Mouse (Mus musculus) small intestine, adult 2 months (tissue): ENCODE data around the gene Lrriq4. TPM values are rescaled to one million over a fixed set of nuclear protein-coding genes. Genes with fewer than 3 reads are reported as not detected.
"Not testable (repeated sequence)": the region's sequence is repeated elsewhere in the genome, so short reads cannot be mapped to it uniquely, and the experiment has no call there.

Source experiments
- H3K27ac ChIP-seq: fragments of 200-500 bp; 2 replicates; pipeline ENCODE4 v1.5.1; 2012; ENCODE audit warnings: low read depth, low read length, control low read depth, inconsistent platforms; ENCODE audit not compliant: insufficient read depth
- H3K27me3 ChIP-seq: fragments of 200-500 bp; 2 replicates; pipeline ENCODE4 v1.6.1; 2012; ENCODE audit warnings: mild to moderate bottlenecking, moderate library complexity, low read length, inconsistent platforms; ENCODE audit not compliant: control insufficient read depth, insufficient read depth
- H3K36me3 ChIP-seq: fragments of 200-500 bp; 2 replicates; pipeline ENCODE4 v1.6.1; 2012; ENCODE audit warnings: mild to moderate bottlenecking, low read length, control low read depth, inconsistent platforms; ENCODE audit not compliant: control insufficient read depth, insufficient read depth
- H3K4me1 ChIP-seq: fragments of 200-500 bp; 2 replicates; pipeline ENCODE4 v1.6.1; 2012; ENCODE audit warnings: low read length, inconsistent platforms, mixed read lengths; ENCODE audit not compliant: control insufficient read depth, insufficient read depth, insufficient read length
- H3K4me3 ChIP-seq: fragments of 200-500 bp; 2 replicates; pipeline ENCODE4 v1.5.1; 2012; ENCODE audit warnings: low read depth, mild to moderate bottlenecking, control low read depth, inconsistent platforms, low read length, moderate library complexity
- CTCF ChIP-seq: fragments of 200-500 bp; IDR thresholded peaks from 2 replicates; pipeline ENCODE4 v1.5.1; 2012; ENCODE audit warnings: low read depth, mild to moderate bottlenecking, control low read depth, inconsistent platforms, low read length, moderate library complexity, mixed read lengths; ENCODE audit not compliant: insufficient replicate concordance, insufficient read length; ENCODE audit errors: extremely low read depth
- POLR2A ChIP-seq: fragments of 200-500 bp; IDR thresholded peaks from 2 replicates; pipeline ENCODE4 v1.6.1; 2012; ENCODE audit warnings: low read depth, mild to moderate bottlenecking, control low read depth, inconsistent platforms, low read length, moderate library complexity
- WGBS: fragments of 180-500 bp; shearing (Covaris S2); methylation state at CpG from one replicate; pipeline ENCODE4 v1.1.7; 2018; 5-methylcytosine and 5-hydroxymethylcytosine counted together
- polyA plus RNA-seq: library from polyadenylated mRNA; depleted of rRNA; stranded (reverse); fragments of >200 nt; gene quantifications from 2 replicates; pipeline ENCODE4 v1.2.3, GENCODE M21; 2012

Gene Lrriq4
- polyA plus RNA-seq, 1 experiment = not detected

- WGBS = 84% methylated on average over 9 of the region's 9 CpGs
- Histone ChIP-seq H3K27me3 (no peaks in the 10 kb centered on the region), H3K36me3 (no peaks in the 10 kb centered on the region), H3K4me1 (no peaks in the 10 kb centered on the region), H3K27ac (no peak overlapping the region), H3K4me3 (no peak overlapping the region)
- TF ChIP-seq CTCF = no peak
- no peak for TF ChIP-seq POLR2A
These were observed 14.2 kb downstream of the Lrriq4 start for GRCm38 (mm10) chr3:30658486-30658885.

GRCm38 (mm10) chr3:30683190-30683589, 38.9 kb downstream of the Lrriq4 start:
- Histone ChIP-seq H3K27ac (no peak overlapping the region), H3K36me3 (peaks cover 33% of the 10 kb centered on the region), H3K4me3 (no peak overlapping the region), H3K4me1 (no peaks in the 10 kb centered on the region), H3K27me3 (no peaks in the 10 kb centered on the region)
- TF ChIP-seq CTCF (no peak), POLR2A (no peak)
- 69% methylated on average over 6 of the region's 6 CpGs for WGBS

- no peaks in the 10 kb centered on the region for H3K27me3 ChIP-seq
- no peak overlapping the region for H3K27ac ChIP-seq
- WGBS = 76% methylated on average over 3 of the region's 3 CpGs
- no peak overlapping the region for H3K4me3 ChIP-seq
- H3K4me1 ChIP-seq = no peaks in the 10 kb centered on the region
- peaks cover 26% of the 10 kb centered on the region for H3K36me3 ChIP-seq
- no peak for TF ChIP-seq POLR2A
- TF ChIP-seq CTCF = no peak
These were observed 42.9 kb downstream of the Lrriq4 start for GRCm38 (mm10) chr3:30687216-30687615.

GRCm38 (mm10) chr3:30690976-30691375, 46.7 kb downstream of the Lrriq4 start:
- peaks cover 11% of the 10 kb centered on the region for H3K36me3 ChIP-seq
- TF ChIP-seq POLR2A = no peak
- no peak for TF ChIP-seq CTCF
- no peak overlapping the region for H3K27ac ChIP-seq
- no peaks in the 10 kb centered on the region for H3K4me1 ChIP-seq
- 61% methylated on average over 7 of the region's 7 CpGs for WGBS
- no peaks in the 10 kb centered on the region for H3K27me3 ChIP-seq
- no peak overlapping the region for H3K4me3 ChIP-seq

GRCm38 (mm10) chr3:30695661-30696060, 51.4 kb downstream of the Lrriq4 start:
- Histone ChIP-seq H3K36me3 (0 out of 2 replicates have a peak, but pooled peaks cover 1% of the 10 kb centered on the region), H3K4me3 (no peak overlapping the region), H3K27me3 (no peaks in the 10 kb centered on the region), H3K27ac (no peak overlapping the region), H3K4me1 (peaks cover 3% of the 10 kb centered on the region; the same call in 1 of the 2 replicates)
- 95% methylated on average over 2 of the region's 2 CpGs for WGBS
- TF ChIP-seq CTCF (no peak), POLR2A (no peak)

- no peaks in the 10 kb centered on the region for H3K27me3 ChIP-seq
- 0 out of 2 replicates have a peak, but pooled peaks cover 1% of the 10 kb centered on the region for H3K36me3 ChIP-seq
- no peak overlapping the region for H3K4me3 ChIP-seq
- 19% methylated on average over 2 of the region's 2 CpGs for WGBS
- peaks cover 3% of the 10 kb centered on the region; the same call in 1 of the 2 replicates for H3K4me1 ChIP-seq
- no peak overlapping the region for H3K27ac ChIP-seq
- TF ChIP-seq CTCF = no peak
- no peak for TF ChIP-seq POLR2A
These were observed 52.0 kb downstream of the Lrriq4 start for GRCm38 (mm10) chr3:30696346-30696745.

GRCm38 (mm10) chr3:30697891-30698290, 53.6 kb downstream of the Lrriq4 start:
- Histone ChIP-seq H3K4me3 (no peak overlapping the region), H3K36me3 (0 out of 2 replicates have a peak, but pooled peaks cover 1% of the 10 kb centered on the region), H3K4me1 (peaks cover 3% of the 10 kb centered on the region; the same call in 1 of the 2 replicates), H3K27ac (peak overlapping the region; percentile 47), H3K27me3 (no peaks in the 10 kb centered on the region)
- 23% methylated on average over 4 of the region's 4 CpGs for WGBS
- TF ChIP-seq POLR2A = no peak
- no peak for TF ChIP-seq CTCF

- H3K27me3 ChIP-seq, H3K36me3 ChIP-seq, H3K4me1 ChIP-seq: not testable (repeated sequence)
- 26% methylated on average over 6 of the region's 6 CpGs for WGBS
- Histone ChIP-seq H3K4me3 (peak within 1 kb of the TSS; percentile 62), H3K27ac (peak within 1 kb of the TSS; percentile 72)
These were observed 55.6 kb downstream of the Lrriq4 start, which contains the start of gene Lrrc31 for GRCm38 (mm10) chr3:30699711-30700505. TSS of gene Lrrc31 (minus strand) at chr3:30699843.
